Mouse (Mus musculus): ENCODE data around the gene Calm1.
"Not testable (repeated sequence)": the region's sequence is repeated elsewhere in the genome, so short reads cannot be mapped to it uniquely, and the experiment has no call there.

Calm1 gene

GRCm38 (mm10) chr12:100194181-100194580, 5.1 kb upstream of the Calm1 start:
- no peak for DNase-seq (ENCODE audit: low spot score)

GRCm38 (mm10) chr12:100196786-100197185, 2.4 kb upstream of the Calm1 start:
- no peak for DNase-seq (ENCODE audit: low spot score)

GRCm38 (mm10) chr12:100199891-100200644, 833 bp downstream of the Calm1 start:
- peak; percentile 65 for DNase-seq (ENCODE audit: low spot score)

- DNase-seq (ENCODE audit: low spot score) = no peak
Observed at GRCm38 (mm10) chr12:100200645-100201362, 1.6 kb downstream of the Calm1 start.

GRCm38 (mm10) chr12:100201363-100201711, 2.1 kb downstream of the Calm1 start:
- DNase-seq (ENCODE audit: low spot score) = no peak

GRCm38 (mm10) chr12:100201838-100202237, 2.6 kb downstream of the Calm1 start:
- DNase-seq (ENCODE audit: low spot score) = peak; percentile 87

- DNase-seq (ENCODE audit: low spot score) = no peak
Observed at GRCm38 (mm10) chr12:100203759-100204158, 4.5 kb downstream of the Calm1 start.

GRCm38 (mm10) chr12:100205156-100205555, 5.9 kb downstream of the Calm1 start:
- DNase-seq (ENCODE audit: low spot score) = no peak

GRCm38 (mm10) chr12:100206521-100206920, 7.3 kb downstream of the Calm1 start:
- no peak for DNase-seq (ENCODE audit: low spot score)

- DNase-seq (ENCODE audit: low spot score) = no peak
Observed at GRCm38 (mm10) chr12:100206926-100207325, 7.7 kb downstream of the Calm1 start.

GRCm38 (mm10) chr12:100209701-100210478, 10.7 kb downstream of the Calm1 start:
- no peak for DNase-seq (ENCODE audit: low spot score)

GRCm38 (mm10) chr12:100210973-100211372, 11.7 kb downstream of the Calm1 start:
- DNase-seq (ENCODE audit: low spot score) = no peak

- DNase-seq (ENCODE audit: low spot score) = no peak
Observed at GRCm38 (mm10) chr12:100211453-100212185, 12.4 kb downstream of the Calm1 start.

- no peak for DNase-seq (ENCODE audit: low spot score)
Observed at GRCm38 (mm10) chr12:100212397-100212796, 13.2 kb downstream of the Calm1 start.

GRCm38 (mm10) chr12:100213162-100213561, 13.9 kb downstream of the Calm1 start:
- DNase-seq (ENCODE audit: low spot score) = no peak

GRCm38 (mm10) chr12:100214156-100214555, 14.9 kb downstream of the Calm1 start:
- no peak for DNase-seq (ENCODE audit: low spot score)

GRCm38 (mm10) chr12:100214738-100215137, 15.5 kb downstream of the Calm1 start:
- no peak for DNase-seq (ENCODE audit: low spot score)

GRCm38 (mm10) chr12:100217087-100217486, 17.9 kb downstream of the Calm1 start:
- not testable (repeated sequence) for DNase-seq (ENCODE audit: low spot score)

GRCm38 (mm10) chr12:100220012-100220411, 20.8 kb downstream of the Calm1 start:
- no peak for DNase-seq (ENCODE audit: low spot score)

- DNase-seq (ENCODE audit: low spot score) = no peak
Observed at GRCm38 (mm10) chr12:100221608-100222321, 22.5 kb downstream of the Calm1 start.

- no peak for DNase-seq (ENCODE audit: low spot score)
Observed at GRCm38 (mm10) chr12:100222322-100222993, 23.2 kb downstream of the Calm1 start.

All from testis, postnatal 14 days (tissue).